Mouse (Mus musculus) heart, postnatal 0 days (tissue): ENCODE results near the gene Gm28042.

Source experiments
- CTCF ChIP-seq: IDR thresholded peaks from 2 replicates; pipeline ENCODE4 v1.5.1; 2016; ENCODE audit warnings: antibody characterized with exemption, control low read depth, low read depth
- EP300 ChIP-seq: IDR thresholded peaks from 2 replicates; pipeline ENCODE4 v1.6.1; 2016; ENCODE audit warnings: antibody characterized with exemption, low read depth

DNA sequence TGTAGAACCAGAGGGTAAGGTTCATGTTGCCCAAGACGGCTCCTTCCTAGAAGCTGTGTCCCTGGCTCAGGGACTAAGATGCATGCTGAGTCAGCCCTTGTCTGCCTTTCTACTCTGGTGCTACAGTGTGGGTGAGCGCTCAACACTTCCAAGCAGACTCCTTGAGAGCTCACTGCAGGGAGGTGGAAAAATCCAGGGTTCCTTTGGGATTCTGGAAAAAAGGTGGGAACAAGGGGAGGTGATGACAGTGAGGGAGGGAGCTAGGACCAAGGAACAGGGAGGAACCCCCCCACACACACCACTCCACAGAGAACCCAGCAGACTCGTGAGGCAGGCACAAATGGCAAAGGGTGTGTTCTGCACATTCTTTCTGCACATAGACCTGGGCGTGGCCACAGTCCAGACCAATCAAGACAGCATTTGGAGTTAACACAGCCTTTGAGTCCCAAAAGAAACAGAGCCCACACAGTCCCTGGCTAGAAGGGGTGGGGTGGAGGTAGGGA lies 16.9 kb downstream of the Gm28042 start:
- TF ChIP-seq EP300 (no peak), CTCF (no peak)
